Comparison of ENCODE assay signal across 8 mouse cellular contexts in genomic region chr9:21767896-21768295, GRCm38 (mm10). TPM values are rescaled to one million over a fixed set of nuclear protein-coding genes. Genes with fewer than 3 reads are reported as not detected.
DNase-seq lines count a peak whose midpoint lies in the region; ATAC-seq lines count a peak whose summit lies in the region.

No protein-coding gene starts in this region.

- H3K27ac ChIP-seq in kidney, embryonic 16.5 days (ENCODE audit: low read length): peak overlapping the region; percentile 78
- peak overlapping the region; percentile 86 for H3K27ac ChIP-seq in heart, embryonic 12.5 days (ENCODE audit: poor library complexity, severe bottlenecking)
- peak overlapping the region; percentile 93 for H3K27ac ChIP-seq in limb, embryonic 10.5 days

- H3K4me2 ChIP-seq in kidney, embryonic 16.5 days (replicated peaks; ENCODE audit: low read depth, low read length): no peak overlapping the region
- no peak overlapping the region for H3K4me2 ChIP-seq in heart, embryonic 12.5 days

- H3K36me3 ChIP-seq in kidney, embryonic 16.5 days (ENCODE audit: insufficient read depth, low read length): peaks cover 49% of the 10 kb centered on the region
- H3K36me3 ChIP-seq in heart, embryonic 12.5 days: peaks cover 59% of the 10 kb centered on the region
- peaks cover 65% of the 10 kb centered on the region for H3K36me3 ChIP-seq in limb, embryonic 10.5 days

- H3K4me3 ChIP-seq in kidney, embryonic 16.5 days (ENCODE audit: low read length): no peak overlapping the region
- no peak overlapping the region for H3K4me3 ChIP-seq in heart, embryonic 12.5 days
- peak overlapping the region; percentile 23 for H3K4me3 ChIP-seq in limb, embryonic 10.5 days

- DNase-seq in kidney, adult 9 months: no peak
- DNase-seq in cerebellum, postnatal 10 days: peak; percentile 48 to 55
- DNase-seq in limb, embryonic 10.5 days (ENCODE audit: low spot score): peak; percentile 69
- DNase-seq in left cerebral cortex, postnatal 14 days (ENCODE audit: low spot score in 2 of 2): no peak
- DNase-seq in yolk sac, embryonic 10.5 days (ENCODE audit: low spot score): no peak
- no peak for DNase-seq in layer of hippocampus, postnatal 14 days (ENCODE audit: low spot score in 2 of 2)

- ATAC-seq in kidney, embryonic 16.5 days (ENCODE audit: low FRiP score, low TSS enrichment): peak; percentile 43; the same call in 1 of the 2 replicates
- ATAC-seq in heart, embryonic 12.5 days (ENCODE audit: insufficient number of reproducible peaks, low FRiP score): 0 out of 2 replicates have a peak, but pooled peaks have one; percentile 34

- no peak overlapping the region for H3K9ac ChIP-seq in kidney, embryonic 16.5 days (replicated peaks; ENCODE audit: low read length)
- no peak overlapping the region for H3K9ac ChIP-seq in heart, embryonic 12.5 days

- peaks cover 6% of the 10 kb centered on the region; the same call in 1 of the 2 replicates for H3K4me1 ChIP-seq in kidney, embryonic 16.5 days (ENCODE audit: insufficient read depth, low read length)
- H3K4me1 ChIP-seq in heart, embryonic 12.5 days (replicated peaks): peaks cover 31% of the 10 kb centered on the region
- peaks cover 37% of the 10 kb centered on the region for H3K4me1 ChIP-seq in limb, embryonic 10.5 days

- intact Hi-C loops in left cerebral cortex, postnatal 14 days (cut with DNase I): no loop called here

- H3K27me3 ChIP-seq in kidney, embryonic 16.5 days (ENCODE audit: insufficient read depth, low read length): no peaks in the 10 kb centered on the region
- no peaks in the 10 kb centered on the region for H3K27me3 ChIP-seq in heart, embryonic 12.5 days (replicated peaks)
- no peaks in the 10 kb centered on the region for H3K27me3 ChIP-seq in limb, embryonic 10.5 days (ENCODE audit: low read depth, poor library complexity, severe bottlenecking)

- H3K9me3 ChIP-seq in kidney, embryonic 16.5 days (ENCODE audit: low read length): no peaks in the 10 kb centered on the region; the same call in 1 of the 2 replicates
- H3K9me3 ChIP-seq in heart, embryonic 12.5 days (replicated peaks): no peaks in the 10 kb centered on the region
- H3K9me3 ChIP-seq in limb, embryonic 10.5 days (replicated peaks): no peaks in the 10 kb centered on the region

- 54% methylated on average over 11 of the region's 11 CpGs for WGBS in kidney, embryonic 16.5 days
- WGBS in heart, embryonic 12.5 days: 68% methylated on average over 11 of the region's 11 CpGs
- WGBS in limb, embryonic 10.5 days: 47% methylated on average over 11 of the region's 11 CpGs

RNA-seq across cellular contexts. Expression of gene Spc24, which starts 7.8 kb away (rescaled TPM):
- 120 and 134 TPM in 2 replicates for polyA plus RNA-seq in kidney, embryonic 16.5 days (2015; fragmentation: Nextera tagmentation; extraction: Ambion mirVana)
- polyA plus RNA-seq in heart, embryonic 12.5 days (2016; fragmentation: Nextera tagmentation; extraction: Ambion mirVana): 84.5 and 86.8 TPM in 2 replicates
- polyA plus RNA-seq in limb, embryonic 10.5 days (2016; fragmentation: Nextera tagmentation; extraction: Ambion mirVana): 225 and 232 TPM in 2 replicates
- total RNA-seq in left cerebral cortex, postnatal 14 days (2021): 1 to 10 TPM; 2.6 to 2.7 TPM
- total RNA-seq in layer of hippocampus, postnatal 14 days (2021): 1 to 10 TPM; 2.1 to 4.0 TPM

RNA-seq across cellular contexts. Expression of gene Kank2, which starts 30.6 kb away (rescaled TPM):
- polyA plus RNA-seq in kidney, embryonic 16.5 days (2015; fragmentation: Nextera tagmentation; extraction: Ambion mirVana): 18.7 and 19.7 TPM in 2 replicates
- 18.9 and 19.9 TPM in 2 replicates for polyA plus RNA-seq in heart, embryonic 12.5 days (2016; fragmentation: Nextera tagmentation; extraction: Ambion mirVana)
- polyA plus RNA-seq in limb, embryonic 10.5 days (2016; fragmentation: Nextera tagmentation; extraction: Ambion mirVana): 22.7 and 24.2 TPM in 2 replicates
- 1 to 10 TPM; 7.4 to 7.6 TPM for total RNA-seq in left cerebral cortex, postnatal 14 days (2021)
- total RNA-seq in layer of hippocampus, postnatal 14 days (2021): 1 to 10 TPM; 7.1 to 7.8 TPM

RNA-seq across cellular contexts. Expression of gene Ldlr, which starts 44.6 kb away (rescaled TPM):
- polyA plus RNA-seq in kidney, embryonic 16.5 days (2015; fragmentation: Nextera tagmentation; extraction: Ambion mirVana): 30.6 and 33.2 TPM in 2 replicates
- 26.0 and 30.8 TPM in 2 replicates for polyA plus RNA-seq in heart, embryonic 12.5 days (2016; fragmentation: Nextera tagmentation; extraction: Ambion mirVana)
- 55.2 and 57.3 TPM in 2 replicates for polyA plus RNA-seq in limb, embryonic 10.5 days (2016; fragmentation: Nextera tagmentation; extraction: Ambion mirVana)
- 10 to 100 TPM; 13.5 to 16.7 TPM for total RNA-seq in left cerebral cortex, postnatal 14 days (2021)
- total RNA-seq in layer of hippocampus, postnatal 14 days (2021): 10 to 100 TPM; 20.2 to 21.0 TPM

Comparison
In these comparisons a context has a peak if more than half of its experiments do, and no peak if none do; other contexts are left out.
1. DNase-seq: peak in cerebellum, postnatal 10 days (2 of 2) and limb, embryonic 10.5 days (single experiment); none in kidney, adult 9 months (single experiment), left cerebral cortex, postnatal 14 days (0 of 2), yolk sac, embryonic 10.5 days (single experiment) and layer of hippocampus, postnatal 14 days (0 of 2).
2. Peak in every context shown above with its lines, with median percentiles within 50 percentile points of each other: H3K27ac ChIP-seq.